Mouse (Mus musculus) limb, embryonic 14.5 days (tissue): ENCODE results near the gene Rab5a. TPM values are rescaled to one million over a fixed set of nuclear protein-coding genes. Genes with fewer than 3 reads are reported as not detected.

Experiments
- ATAC-seq: fragments of 200-750 bp; cut with Nextera tagmentation; 2 replicates; pipeline ENCODE4 v1.8.0; 2017; ENCODE audit warnings: low read depth, moderate number of reproducible peaks, moderate TSS enrichment; ENCODE audit not compliant: low FRiP score
- DNase-seq: peaks from one replicate; pipeline ENCODE4 v3.0.0-alpha.2; 2015; ENCODE audit warnings: low spot score
- H3K27ac ChIP-seq: fragments of 300-500 bp; sonication (generic); replicated peaks from 2 replicates; pipeline ENCODE4 v1.5.1; 2014; ENCODE audit warnings: low read depth, mild to moderate bottlenecking, low read length, moderate library complexity, mixed read lengths
- H3K27me3 ChIP-seq: fragments of 300-500 bp; sonication (generic); 2 replicates; pipeline ENCODE4 v1.6.1; 2014; ENCODE audit warnings: low read length, mixed read lengths; ENCODE audit not compliant: control insufficient read depth, insufficient read depth
- H3K36me3 ChIP-seq: fragments of 300-500 bp; sonication (generic); 2 replicates; pipeline ENCODE4 v1.6.1; 2014; ENCODE audit warnings: mild to moderate bottlenecking, low read length, moderate library complexity, mixed read lengths; ENCODE audit not compliant: control insufficient read depth, insufficient read depth
- H3K4me1 ChIP-seq: fragments of 300-500 bp; sonication (generic); 2 replicates; pipeline ENCODE4 v1.6.1; 2014; ENCODE audit warnings: antibody characterized with exemption, low read length, mixed read lengths; ENCODE audit not compliant: control insufficient read depth, insufficient read depth
- H3K4me2 ChIP-seq: fragments of 300-500 bp; sonication (generic); replicated peaks from 2 replicates; pipeline ENCODE4 v1.6.1; 2014; ENCODE audit warnings: low read depth, mild to moderate bottlenecking, low read length, moderate library complexity; ENCODE audit not compliant: severe bottlenecking
- H3K4me3 ChIP-seq: fragments of 300-500 bp; sonication (generic); replicated peaks from 2 replicates; pipeline ENCODE4 v1.5.1; 2014; ENCODE audit warnings: low read length
- H3K9ac ChIP-seq: fragments of 300-500 bp; sonication (generic); 2 replicates; pipeline ENCODE4 v1.6.1; 2014; ENCODE audit warnings: mild to moderate bottlenecking, low read depth, low read length, moderate library complexity; ENCODE audit not compliant: severe bottlenecking
- H3K9me3 ChIP-seq: fragments of 300-500 bp; sonication (generic); 2 replicates; pipeline ENCODE4 v1.6.1; 2016; ENCODE audit warnings: low read length; ENCODE audit not compliant: control insufficient read depth
- POLR2A ChIP-seq: fragments of 200-500 bp; IDR thresholded peaks from 2 replicates; pipeline ENCODE4 v1.8.0; 2012; ENCODE audit warnings: inconsistent platforms, mild to moderate bottlenecking, moderate library complexity, borderline replicate concordance; ENCODE audit not compliant: insufficient read depth, insufficient read length; ENCODE audit errors: extremely low read depth
- WGBS: fragments of 180-500 bp; shearing (Covaris S2); extraction: QIAGEN DNeasy Blood & Tissue Kit; methylation state at CpG from one replicate; pipeline ENCODE4 v1.1.7; 2014; 5-methylcytosine and 5-hydroxymethylcytosine counted together
- polyA plus RNA-seq, 2 experiments: library from polyadenylated mRNA; depleted of rRNA in 1 of 2; stranded (reverse) in 1 of 2; unstranded in 1 of 2; fragments of >200 nt; fragmentation: Nextera tagmentation in 1 of 2; extraction: Ambion mirVana in 1 of 2; gene quantifications; 2 replicates each; pipeline versions ENCODE4 v1.2.1 to v1.2.3; 2012 to 2014

Gene Rab5a
- polyA plus RNA-seq, 2 experiments = 44.7 to 85.0 TPM

DNA sequence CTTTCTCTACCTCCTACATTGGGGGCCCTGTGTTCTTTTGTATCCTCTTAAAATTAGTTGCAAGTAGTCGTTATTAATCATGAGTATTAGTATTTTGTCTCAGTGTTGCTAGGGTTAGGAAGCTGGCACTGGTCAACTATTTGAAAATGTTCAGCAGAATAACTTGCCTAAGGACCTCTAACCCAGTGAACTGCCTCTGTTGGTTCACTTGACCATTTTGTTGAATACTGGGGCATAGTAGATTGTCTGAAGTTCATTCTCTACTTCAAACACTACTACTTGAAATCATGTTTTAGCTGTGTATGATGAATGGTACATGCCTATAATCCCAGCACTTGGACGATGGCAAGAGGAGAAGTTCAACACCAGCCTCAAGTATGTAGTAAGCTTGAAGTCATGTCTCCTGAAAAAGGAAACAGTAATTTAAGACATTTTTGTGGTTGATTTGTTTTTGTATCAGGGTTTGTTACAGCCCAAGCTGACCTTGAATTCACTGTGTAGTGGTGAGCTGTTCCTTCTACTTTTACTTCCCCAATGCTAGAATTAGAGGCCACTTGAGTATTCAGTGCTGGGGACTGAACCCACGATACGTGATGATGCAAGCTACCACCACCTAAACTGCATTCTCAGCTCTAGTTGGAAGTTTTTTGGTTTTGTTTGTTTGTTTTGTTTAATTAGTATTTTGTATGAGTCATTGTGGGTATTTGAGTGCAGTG lies 9.4 kb downstream of the Rab5a start:
- Histone ChIP-seq H3K4me3 (no peak overlapping the region), H3K9ac (no peak overlapping the region), H3K27me3 (no peaks in the 10 kb centered on the region), H3K9me3 (no peaks in the 10 kb centered on the region), H3K4me1 (no peaks in the 10 kb centered on the region), H3K4me2 (no peak overlapping the region), H3K36me3 (peaks cover 62% of the 10 kb centered on the region), H3K27ac (no peak overlapping the region)
- 93% methylated on average over 4 of the region's 4 CpGs for WGBS
- no peak for DNase-seq
- no peak for ATAC-seq
- no peak for TF ChIP-seq POLR2A

GRCm38 (mm10) chr17:53489007-53489378 lies 10.0 kb downstream of the Rab5a start:
- Histone ChIP-seq H3K27ac (no peak overlapping the region), H3K9me3 (no peaks in the 10 kb centered on the region), H3K4me1 (no peaks in the 10 kb centered on the region), H3K4me3 (no peak overlapping the region), H3K4me2 (no peak overlapping the region), H3K36me3 (peaks cover 63% of the 10 kb centered on the region), H3K27me3 (no peaks in the 10 kb centered on the region), H3K9ac (no peak overlapping the region)
- ATAC-seq = no peak
- no peak for DNase-seq
- WGBS = 95% methylated on average over 1 of the region's 1 CpGs
- TF ChIP-seq POLR2A = no peak

DNA sequence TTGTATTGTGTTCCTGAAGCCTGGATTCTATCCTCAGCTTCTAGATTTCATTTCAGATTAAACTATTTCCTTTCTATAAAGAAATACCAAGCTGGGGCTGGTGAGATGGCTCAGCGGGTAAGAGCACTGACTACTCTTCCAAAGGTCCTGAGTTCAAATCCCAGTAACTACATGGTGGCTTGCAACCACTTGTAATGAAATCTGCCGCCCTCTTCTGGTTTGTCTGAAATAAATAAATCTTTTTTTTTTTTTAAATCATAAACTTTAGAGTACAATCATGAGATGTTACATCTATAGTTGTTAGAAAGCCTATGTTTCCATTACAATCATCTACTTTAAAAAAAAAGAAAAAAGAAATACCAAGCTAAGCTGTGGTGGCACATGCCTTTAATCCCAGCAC lies 23.9 kb downstream of the Rab5a start:
- DNase-seq (no peak), ATAC-seq (no peak)
- TF ChIP-seq POLR2A = no peak
- Histone ChIP-seq H3K36me3 (peaks cover 70% of the 10 kb centered on the region), H3K9me3 (no peaks in the 10 kb centered on the region), H3K4me3 (no peak overlapping the region), H3K4me1 (no peaks in the 10 kb centered on the region), H3K27me3 (no peaks in the 10 kb centered on the region), H3K9ac (no peak overlapping the region), H3K4me2 (no peak overlapping the region), H3K27ac (no peak overlapping the region)
- WGBS = 93% methylated on average over 2 of the region's 2 CpGs

DNA sequence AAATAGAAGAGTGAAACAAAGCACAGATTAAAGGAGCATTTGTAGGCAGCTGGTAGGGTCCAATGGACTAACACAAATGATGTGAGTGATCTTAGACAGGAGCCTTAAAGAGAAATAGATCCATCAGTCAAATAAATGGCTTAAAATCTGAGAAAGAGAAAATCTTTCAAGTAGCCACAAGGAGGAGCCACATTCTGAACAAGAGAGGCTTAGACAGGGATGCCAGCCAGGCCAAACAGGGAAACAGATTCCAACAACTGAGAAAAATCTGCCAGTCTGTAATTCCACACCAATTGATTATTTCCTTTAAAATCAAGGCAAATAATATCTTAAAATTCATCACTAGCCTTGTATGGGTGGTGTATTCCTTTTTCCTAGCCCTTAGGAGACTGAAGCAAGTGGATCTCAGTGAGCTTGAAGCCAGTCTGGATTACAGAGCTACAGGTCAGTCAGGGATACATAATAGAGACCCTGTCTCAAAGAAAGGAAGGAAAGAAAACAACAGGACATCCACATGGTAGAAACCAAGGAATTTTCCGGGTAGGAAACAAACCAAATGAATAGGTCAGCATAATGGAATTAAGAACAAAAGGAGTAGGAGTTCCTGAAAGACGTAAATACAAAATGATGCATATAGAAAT lies 33.4 kb downstream of the Rab5a start:
- Histone ChIP-seq H3K9me3 (no peaks in the 10 kb centered on the region), H3K27ac (no peak overlapping the region), H3K4me3 (no peak overlapping the region), H3K4me2 (no peak overlapping the region), H3K27me3 (no peaks in the 10 kb centered on the region), H3K9ac (no peak overlapping the region), H3K36me3 (no peaks in the 10 kb centered on the region), H3K4me1 (peaks cover 4% of the 10 kb centered on the region)
- ATAC-seq (0 out of 2 replicates have a peak, but pooled peaks have one; percentile 23), DNase-seq (peak; percentile 45)
- TF ChIP-seq POLR2A = no peak
- WGBS = 90% methylated on average over 2 of the region's 2 CpGs

- DNase-seq (no peak), ATAC-seq (no peak)
- Histone ChIP-seq H3K27me3 (no peaks in the 10 kb centered on the region), H3K4me3 (no peak overlapping the region), H3K9ac (no peak overlapping the region), H3K36me3 (no peaks in the 10 kb centered on the region), H3K27ac (no peak overlapping the region), H3K4me2 (no peak overlapping the region), H3K4me1 (peaks cover 6% of the 10 kb centered on the region; the same call in 1 of the 2 replicates), H3K9me3 (no peaks in the 10 kb centered on the region)
- TF ChIP-seq POLR2A = no peak
Measured at GRCm38 (mm10) chr17:53519364-53519763, 40.3 kb downstream of the Rab5a start.
